12 mouse cellular contexts compared by ENCODE assay signal in genomic region chr3:107607221-107607620, GRCm38 (mm10).
"Had no signal": no experiment of that assay in that cellular context is flagged by ENCODE, and none has a peak within 500 bp of the region (broad histone marks: within the 10 kb centered on the region; RNA-seq: fewer than 3 reads in every experiment).

No protein-coding gene starts in this region.

- DNase-seq: left cerebral cortex, postnatal 4 days; liver; liver, embryonic 13.5 days; liver, postnatal 0 days; lung, adult 18-20 months; lung, adult 2 months; lung, embryonic 14.5 days; lung, postnatal 10 days; lung, postnatal 14 days; lung, postnatal 36 days; lung, postnatal 4 days; midbrain, embryonic 14.5 days had no signal
